In the genomic region with DNA sequence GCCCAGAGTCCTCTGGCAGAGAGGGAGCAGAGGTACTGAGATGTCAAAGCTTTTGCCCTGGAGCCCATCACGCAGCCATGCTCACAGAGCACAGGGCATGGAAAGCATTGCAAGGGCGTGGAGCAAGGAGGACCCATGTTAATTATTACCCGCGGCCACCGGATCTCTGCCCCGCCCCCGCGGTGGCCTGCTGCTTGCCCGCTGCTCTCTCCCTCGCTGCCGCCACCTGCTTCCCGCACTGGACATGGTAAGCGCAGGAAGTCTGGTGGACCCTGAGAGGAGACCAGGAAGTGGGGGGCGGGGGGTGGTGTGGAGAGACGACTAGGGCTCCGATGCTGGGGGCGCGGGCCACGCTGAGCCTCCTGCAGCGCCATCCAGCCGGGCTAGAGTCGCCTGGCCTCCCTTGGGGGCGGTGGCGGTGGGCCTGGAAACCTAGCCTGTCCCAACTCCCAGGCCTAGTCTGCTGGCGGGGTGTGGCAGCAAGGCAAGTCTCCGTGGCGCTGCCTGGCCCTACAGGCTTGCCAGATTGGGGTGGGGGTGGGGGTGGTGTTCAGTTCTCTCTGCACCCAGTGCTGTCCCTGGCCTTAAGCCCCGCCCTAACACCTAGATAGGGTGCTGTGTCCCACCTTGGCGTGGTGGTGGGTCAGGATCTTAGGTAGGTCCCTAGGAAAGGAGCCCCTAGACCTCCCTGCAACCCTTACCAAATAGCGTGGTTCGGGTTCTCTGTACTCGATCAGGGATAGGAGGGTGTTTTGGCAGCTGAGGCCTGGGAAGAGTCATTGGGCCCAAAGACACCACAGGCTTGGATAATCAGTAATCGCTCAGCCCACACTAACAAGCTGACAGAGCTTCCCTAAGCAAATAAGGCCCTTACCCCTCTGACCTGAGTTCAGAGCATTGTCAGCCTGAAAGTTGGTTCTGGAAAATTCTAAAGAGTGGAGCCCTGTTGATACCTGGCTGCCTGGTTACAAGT, we compare ENCODE assay signal across 9 mouse cellular contexts. TPM values are rescaled to one million over a fixed set of nuclear protein-coding genes. Genes with fewer than 3 reads are reported as not detected.
A peak's percentile ranks its signal among the peaks of the same experiment; 100 is the strongest.
DNase-seq lines count a peak whose midpoint lies in the region; ATAC-seq and TF ChIP-seq lines count a peak whose summit lies in the region.
"Had no signal": no experiment of that assay in that cellular context is flagged by ENCODE, and none has a peak within 500 bp of the region (broad histone marks: within the 10 kb centered on the region; RNA-seq: fewer than 3 reads in every experiment).

A gene (plus strand): TSS at position 162 of the 973 bp plus-strand sequence.

- peak within 1 kb of the TSS; percentile 25 for H3K4me3 ChIP-seq in forebrain, embryonic 16.5 days (replicated peaks; ENCODE audit: low read length)
- peak within 1 kb of the TSS; percentile 59 for H3K4me3 ChIP-seq in kidney, adult 2 months (ENCODE audit: insufficient read depth, low read depth, low read length)
- H3K4me3 ChIP-seq in liver, embryonic 16.5 days (ENCODE audit: low read depth, low read length) = peak within 1 kb of the TSS; percentile 55
- peak within 1 kb of the TSS; percentile 21 for H3K4me3 ChIP-seq in neural tube, embryonic 14.5 days (ENCODE audit: low read depth, low read length)

- no peak for TF ChIP-seq POLR2A in kidney, adult 2 months (IDR thresholded peaks at IDR 0.05; ENCODE audit: low read depth, low read length)

- H3K9ac ChIP-seq in forebrain, embryonic 16.5 days (replicated peaks; ENCODE audit: low read depth, low read length) = peak within 1 kb of the TSS; percentile 61
- H3K9ac ChIP-seq in liver, embryonic 16.5 days (ENCODE audit: low read depth, low read length) = peak within 1 kb of the TSS; percentile 62
- H3K9ac ChIP-seq in neural tube, embryonic 14.5 days (replicated peaks; ENCODE audit: low read depth, low read length) = peak within 1 kb of the TSS; percentile 58

- no peaks in the 10 kb centered on the region for H3K9me3 ChIP-seq in forebrain, embryonic 16.5 days (ENCODE audit: control insufficient read depth, low read length)
- H3K9me3 ChIP-seq in liver, embryonic 16.5 days (replicated peaks; ENCODE audit: control insufficient read depth, low read length) = no peaks in the 10 kb centered on the region
- no peaks in the 10 kb centered on the region for H3K9me3 ChIP-seq in neural tube, embryonic 14.5 days (ENCODE audit: control insufficient read depth, low read length)

- H3K4me1 ChIP-seq in forebrain, embryonic 16.5 days (replicated peaks; ENCODE audit: control insufficient read depth, insufficient read depth, low read length) = peaks cover 11% of the 10 kb centered on the region
- H3K4me1 ChIP-seq in kidney, adult 2 months (ENCODE audit: control insufficient read depth, insufficient read depth, low read length) = peaks cover 12% of the 10 kb centered on the region
- peaks cover 8% of the 10 kb centered on the region for H3K4me1 ChIP-seq in liver, embryonic 16.5 days (ENCODE audit: control insufficient read depth, low read depth, low read length)
- peaks cover 9% of the 10 kb centered on the region; the same call in 1 of the 2 replicates for H3K4me1 ChIP-seq in neural tube, embryonic 14.5 days (ENCODE audit: control insufficient read depth, insufficient read depth, low read length)

- no peaks in the 10 kb centered on the region for H3K27me3 ChIP-seq in forebrain, embryonic 16.5 days (replicated peaks; ENCODE audit: control insufficient read depth, insufficient read depth, low read length)
- no peaks in the 10 kb centered on the region for H3K27me3 ChIP-seq in kidney, adult 2 months (replicated peaks; ENCODE audit: control insufficient read depth, insufficient read depth, low read length)
- no peaks in the 10 kb centered on the region for H3K27me3 ChIP-seq in liver, embryonic 16.5 days (ENCODE audit: control insufficient read depth, insufficient read depth, low read depth, low read length)
- no peaks in the 10 kb centered on the region for H3K27me3 ChIP-seq in neural tube, embryonic 14.5 days (ENCODE audit: control insufficient read depth, insufficient read depth, low read length)

- 0 out of 2 replicates have a peak, but pooled peaks have one; percentile 11 for TF ChIP-seq CTCF in kidney, adult 2 months (conservative IDR thresholded peaks at IDR 0.05; ENCODE audit: insufficient read depth, insufficient read length, low read depth, low read length)

- peak; percentile 22; the same call in 1 of the 2 replicates for ATAC-seq in forebrain, embryonic 16.5 days
- peak; percentile 78 for ATAC-seq in liver, embryonic 16.5 days (ENCODE audit: low read depth)
- ATAC-seq in neural tube, embryonic 14.5 days (ENCODE audit: low read depth) = peak; percentile 66

- DNase-seq in layer of hippocampus, adult 18-20 months (ENCODE audit: low spot score in 2 of 2) = no peak
- no peak for DNase-seq in layer of hippocampus, postnatal 25 days (ENCODE audit: extremely low spot score in 1 of 2, low spot score in 1 of 2)
- DNase-seq in cerebellum, adult 11 months = peak; percentile 44
- DNase-seq in kidney, adult 2 months = peak; percentile 96
- no peak for DNase-seq in spleen, postnatal 36 days (ENCODE audit: low spot score in 2 of 2)

- H3K27ac ChIP-seq in forebrain, embryonic 16.5 days (ENCODE audit: low read length) = no peak within 1 kb of the TSS
- H3K27ac ChIP-seq in kidney, adult 2 months (ENCODE audit: insufficient read depth, low read depth, low read length) = peak within 1 kb of the TSS; percentile 83
- peak within 1 kb of the TSS; percentile 85 for H3K27ac ChIP-seq in liver, embryonic 16.5 days (ENCODE audit: low read length)
- H3K27ac ChIP-seq in neural tube, embryonic 14.5 days (ENCODE audit: low read depth, low read length) = 0 out of 2 replicates have a peak within 1 kb of the TSS, but pooled peaks have one; percentile 18

- WGBS in forebrain, embryonic 16.5 days = 12% methylated on average over 30 of the region's 33 CpGs
- WGBS in kidney, adult 2 months = 9% methylated on average over 33 of the region's 33 CpGs
- 8% methylated on average over 30 of the region's 33 CpGs for WGBS in liver, embryonic 16.5 days (ENCODE audit: insufficient replicate concordance)
- WGBS in neural tube, embryonic 14.5 days = 9% methylated on average over 33 of the region's 33 CpGs

- peak within 1 kb of the TSS; percentile 54 for H3K4me2 ChIP-seq in forebrain, embryonic 16.5 days (ENCODE audit: low read length)
- peak within 1 kb of the TSS; percentile 62 for H3K4me2 ChIP-seq in liver, embryonic 16.5 days (ENCODE audit: low read depth, low read length)
- H3K4me2 ChIP-seq in neural tube, embryonic 14.5 days (ENCODE audit: low read depth, low read length) = peak within 1 kb of the TSS; percentile 68

- H3K36me3 ChIP-seq in forebrain, embryonic 16.5 days (ENCODE audit: control insufficient read depth, insufficient read depth) = no peaks in the 10 kb centered on the region
- H3K36me3 ChIP-seq in kidney, adult 2 months (ENCODE audit: control insufficient read depth, insufficient read depth, low read length) = no peaks in the 10 kb centered on the region; the same call in 1 of the 2 replicates
- H3K36me3 ChIP-seq in liver, embryonic 16.5 days (ENCODE audit: control insufficient read depth, insufficient read depth) = no peaks in the 10 kb centered on the region
- no peaks in the 10 kb centered on the region for H3K36me3 ChIP-seq in neural tube, embryonic 14.5 days (ENCODE audit: control insufficient read depth, insufficient read depth, low read length)
- H3K36me3 ChIP-seq: G1E had no signal

RNA-seq across cellular contexts. Expression of the gene that starts here (rescaled TPM):
- 10 to 100 TPM; 13.0 to 13.5 TPM for total RNA-seq in layer of hippocampus, adult 18-20 months (2021)
- total RNA-seq in layer of hippocampus, postnatal 25 days (2021) = 10 to 100 TPM in 1 of 2 experiments, 1 to 10 TPM in 1; 9.3 to 15.6 TPM
- 12.9 and 16.1 TPM in 2 replicates for polyA plus RNA-seq in forebrain, embryonic 16.5 days (2015; fragmentation: Nextera tagmentation; extraction: Ambion mirVana)
- polyA plus RNA-seq in kidney, adult 2 months (2012; rRNA removed) = 392 and 452 TPM in 2 replicates
- polyA plus RNA-seq in liver, embryonic 16.5 days (2015; fragmentation: Nextera tagmentation; extraction: Ambion mirVana) = 210 and 223 TPM in 2 replicates
- polyA plus RNA-seq in neural tube, embryonic 14.5 days (2014; fragmentation: Nextera tagmentation; extraction: Ambion mirVana) = 38.2 and 51.2 TPM in 2 replicates
- total RNA-seq: G1E had no signal
- polyA plus RNA-seq: G1E had no signal

Comparison
In these comparisons a context has a peak if more than half of its experiments do, and no peak if none do; other contexts are left out.
1. DNase-seq: peak in cerebellum, adult 11 months (single experiment) and kidney, adult 2 months (single experiment); none in layer of hippocampus, adult 18-20 months (0 of 2), layer of hippocampus, postnatal 25 days (0 of 2) and spleen, postnatal 36 days (0 of 2).
2. ATAC-seq: peak in every context shown above with its lines; median percentile 78 in liver, embryonic 16.5 days; 66 in neural tube, embryonic 14.5 days; 22 in forebrain, embryonic 16.5 days.
3. Peak in every context shown above with its lines, with median percentiles within 50 percentile points of each other: H3K4me2 ChIP-seq, H3K4me3 ChIP-seq and H3K9ac ChIP-seq.